Mouse (Mus musculus): Measurements from ENCODE around the gene Ttc7b.
A peak's percentile ranks its signal among the peaks of the same experiment; 100 is the strongest.

Gene Ttc7b

DNA sequence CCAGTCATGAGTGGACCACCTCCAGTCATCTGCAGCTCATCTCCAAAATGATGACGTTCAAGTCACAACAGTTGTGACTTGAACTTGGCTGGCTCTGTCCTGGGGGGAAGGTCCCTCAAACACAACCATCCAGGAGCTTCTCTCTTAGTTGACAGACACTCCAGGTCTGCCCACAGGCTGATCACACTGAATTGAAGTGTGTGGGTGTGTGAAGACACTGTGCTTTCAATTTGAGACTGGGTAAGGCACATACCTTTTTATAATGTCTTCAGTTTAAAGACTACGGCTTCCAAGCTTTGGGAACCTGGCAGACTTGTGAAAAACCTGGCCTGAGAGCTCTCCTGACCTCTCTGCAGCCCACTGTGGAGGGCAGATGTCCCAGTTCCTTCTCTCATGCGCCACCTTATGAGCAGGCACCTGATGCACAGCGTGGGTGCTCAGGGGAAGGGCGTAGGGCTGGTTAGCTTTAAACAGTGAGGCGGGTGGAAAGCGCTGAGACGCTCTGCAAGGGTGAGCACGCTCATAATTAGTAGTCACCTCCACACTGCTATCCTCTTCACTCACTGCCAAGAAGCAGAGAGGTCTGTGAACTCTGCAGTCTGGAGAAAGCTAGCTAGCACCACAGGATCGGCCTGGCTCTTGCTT is 28.5 kb downstream of the Ttc7b start:
- DNase-seq (ENCODE audit: extremely low spot score, low spot score): no peak

- DNase-seq (ENCODE audit: extremely low spot score, low spot score): no peak
Measured at GRCm38 (mm10) chr12:100489799-100490198, 30.8 kb downstream of the Ttc7b start.

GRCm38 (mm10) chr12:100488368-100488767 is 32.3 kb downstream of the Ttc7b start:
- DNase-seq (ENCODE audit: extremely low spot score, low spot score): no peak

- DNase-seq (ENCODE audit: extremely low spot score, low spot score): no peak
Measured at GRCm38 (mm10) chr12:100486232-100486631, 34.4 kb downstream of the Ttc7b start.

- no peak for DNase-seq (ENCODE audit: extremely low spot score, low spot score)
Measured at GRCm38 (mm10) chr12:100483054-100483453, 37.6 kb downstream of the Ttc7b start.

GRCm38 (mm10) chr12:100482255-100482654 is 38.4 kb downstream of the Ttc7b start:
- no peak for DNase-seq (ENCODE audit: extremely low spot score, low spot score)

- DNase-seq (ENCODE audit: extremely low spot score, low spot score): no peak
Measured at GRCm38 (mm10) chr12:100481443-100482026, 39.1 kb downstream of the Ttc7b start.

GRCm38 (mm10) chr12:100480642-100481442 is 39.8 kb downstream of the Ttc7b start:
- no peak for DNase-seq (ENCODE audit: extremely low spot score, low spot score)

- DNase-seq (ENCODE audit: extremely low spot score, low spot score): peak; percentile 74
Measured at GRCm38 (mm10) chr12:100479892-100480621, 40.6 kb downstream of the Ttc7b start.

DNA sequence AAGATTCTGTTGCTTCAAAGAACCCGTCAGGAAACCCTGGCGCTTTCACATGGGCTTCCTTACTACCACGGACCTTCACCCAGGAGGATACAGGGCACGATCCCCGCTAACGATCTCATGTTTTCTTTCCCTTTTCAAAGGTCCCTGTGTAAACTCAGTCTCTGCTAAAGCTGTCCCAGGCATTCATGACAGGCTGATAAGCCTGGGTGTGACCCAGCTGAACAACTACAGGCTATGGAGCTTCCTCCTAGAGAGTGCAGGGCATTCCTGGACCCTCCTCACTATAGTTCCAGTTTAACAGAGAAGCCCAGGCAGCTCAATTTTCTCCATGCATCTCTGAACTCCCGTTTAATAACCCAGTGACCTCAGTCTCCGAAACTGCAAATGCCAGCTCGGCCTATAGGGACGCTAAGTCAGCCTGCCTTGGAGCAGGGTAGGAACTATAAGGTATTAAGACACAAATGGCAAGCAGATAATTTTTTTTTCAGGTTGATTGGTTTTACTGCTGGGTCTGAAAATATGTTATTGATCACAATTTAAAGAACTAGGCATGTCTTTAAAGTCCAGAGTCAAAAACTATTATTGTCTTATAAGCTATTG is 41.3 kb downstream of the Ttc7b start:
- DNase-seq (ENCODE audit: extremely low spot score, low spot score): no peak

DNA sequence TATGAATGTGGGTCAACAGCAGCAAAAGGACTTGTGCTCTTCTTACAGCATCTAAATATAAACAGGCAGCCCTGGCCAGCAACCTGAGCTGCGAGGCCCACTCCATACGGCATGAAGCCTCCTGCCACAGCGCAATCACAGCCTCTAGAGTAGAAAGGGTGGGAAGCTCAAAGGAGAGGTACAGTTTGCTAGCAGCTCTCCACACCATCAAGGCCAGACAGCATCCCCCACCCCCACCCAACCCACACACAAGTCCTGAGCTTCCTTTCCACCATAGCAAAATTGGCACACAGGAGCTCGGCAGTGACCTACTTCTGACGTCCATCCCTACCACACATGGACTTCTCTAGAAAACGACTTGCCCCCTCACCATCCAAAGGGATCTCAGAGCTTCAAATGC is 42.0 kb downstream of the Ttc7b start:
- DNase-seq (ENCODE audit: extremely low spot score, low spot score): no peak

DNA sequence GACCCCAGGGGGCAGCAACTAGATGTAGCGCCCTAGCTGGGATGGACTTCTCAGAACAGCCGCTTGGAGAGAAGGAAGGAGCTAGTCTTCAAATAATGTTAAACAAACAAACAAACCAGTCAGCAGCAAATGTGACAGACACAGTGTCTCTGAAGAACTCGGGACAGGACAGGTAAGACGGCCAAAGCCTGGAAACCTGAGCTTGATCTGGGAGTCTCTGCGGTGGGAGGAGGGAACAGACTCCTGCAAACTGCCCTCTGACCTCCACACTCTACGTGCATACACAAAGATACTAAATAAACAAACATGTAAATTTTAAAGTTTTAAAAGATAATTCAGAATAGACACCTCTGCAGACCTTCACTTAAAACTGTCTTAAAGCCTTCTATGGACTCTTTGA is 42.5 kb downstream of the Ttc7b start:
- DNase-seq (ENCODE audit: extremely low spot score, low spot score): no peak

- DNase-seq (ENCODE audit: extremely low spot score, low spot score): no peak
Measured at GRCm38 (mm10) chr12:100477474-100477873, 43.2 kb downstream of the Ttc7b start.

DNA sequence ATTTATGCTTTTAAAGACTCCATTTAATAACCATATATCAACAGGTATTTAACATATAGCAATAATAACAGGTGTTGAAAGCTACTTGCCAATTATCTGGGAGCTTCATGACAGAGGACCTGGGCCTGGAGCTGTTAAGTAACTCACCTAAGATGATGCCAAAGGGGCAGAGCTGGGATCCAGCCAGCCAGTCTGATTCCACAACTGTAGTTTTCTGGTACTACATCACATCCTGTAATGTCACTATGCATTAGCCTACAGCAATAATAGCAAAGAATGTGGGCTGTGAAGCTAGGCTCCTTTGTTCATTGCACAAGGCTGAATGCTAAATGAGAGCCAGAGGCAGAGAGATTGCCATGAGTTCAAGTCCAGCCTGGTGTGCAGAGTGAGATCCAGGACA is 44.3 kb downstream of the Ttc7b start:
- DNase-seq (ENCODE audit: extremely low spot score, low spot score): no peak

DNA sequence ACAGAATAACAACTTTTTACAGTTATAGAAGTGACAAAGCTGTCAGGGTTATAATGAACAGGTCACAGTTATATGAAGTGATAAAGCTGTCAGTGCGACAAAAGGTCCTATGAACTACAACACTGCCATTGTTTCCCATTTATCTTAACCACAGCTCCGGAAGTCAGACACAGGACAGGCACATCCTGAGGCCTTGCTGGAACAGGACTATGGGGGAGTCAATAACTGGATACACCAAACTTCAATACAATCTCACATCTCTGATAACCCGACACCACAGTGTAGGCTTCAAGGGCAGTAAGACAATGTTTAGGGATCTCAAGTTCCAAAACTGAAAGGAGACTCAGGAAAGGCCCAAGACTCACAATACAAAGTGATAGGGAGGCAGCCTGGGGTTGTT is 45.1 kb downstream of the Ttc7b start:
- no peak for DNase-seq (ENCODE audit: extremely low spot score, low spot score)

- DNase-seq (ENCODE audit: extremely low spot score, low spot score): no peak
Measured at GRCm38 (mm10) chr12:100474661-100475321, 45.8 kb downstream of the Ttc7b start.

DNA sequence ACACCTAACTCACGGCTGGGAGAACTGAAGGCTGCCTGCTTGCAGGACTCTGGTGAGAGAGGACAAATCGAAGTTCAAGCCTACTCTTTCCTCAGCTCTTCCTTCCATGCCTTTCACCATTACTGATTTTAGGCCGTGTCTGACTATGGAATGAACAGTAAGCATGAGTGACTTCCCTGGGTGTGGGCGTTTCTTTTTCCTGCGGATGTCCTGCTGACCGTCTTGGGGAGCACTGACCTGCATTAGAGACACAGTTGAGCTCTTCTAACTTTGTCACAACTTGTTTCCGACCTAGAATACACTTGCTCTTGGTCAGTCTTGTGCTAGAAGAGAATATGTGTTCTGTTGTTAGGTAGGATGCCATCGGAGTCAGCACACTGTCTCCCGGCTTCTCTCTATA is 50.3 kb downstream of the Ttc7b start:
- DNase-seq (ENCODE audit: extremely low spot score, low spot score): no peak

DNA sequence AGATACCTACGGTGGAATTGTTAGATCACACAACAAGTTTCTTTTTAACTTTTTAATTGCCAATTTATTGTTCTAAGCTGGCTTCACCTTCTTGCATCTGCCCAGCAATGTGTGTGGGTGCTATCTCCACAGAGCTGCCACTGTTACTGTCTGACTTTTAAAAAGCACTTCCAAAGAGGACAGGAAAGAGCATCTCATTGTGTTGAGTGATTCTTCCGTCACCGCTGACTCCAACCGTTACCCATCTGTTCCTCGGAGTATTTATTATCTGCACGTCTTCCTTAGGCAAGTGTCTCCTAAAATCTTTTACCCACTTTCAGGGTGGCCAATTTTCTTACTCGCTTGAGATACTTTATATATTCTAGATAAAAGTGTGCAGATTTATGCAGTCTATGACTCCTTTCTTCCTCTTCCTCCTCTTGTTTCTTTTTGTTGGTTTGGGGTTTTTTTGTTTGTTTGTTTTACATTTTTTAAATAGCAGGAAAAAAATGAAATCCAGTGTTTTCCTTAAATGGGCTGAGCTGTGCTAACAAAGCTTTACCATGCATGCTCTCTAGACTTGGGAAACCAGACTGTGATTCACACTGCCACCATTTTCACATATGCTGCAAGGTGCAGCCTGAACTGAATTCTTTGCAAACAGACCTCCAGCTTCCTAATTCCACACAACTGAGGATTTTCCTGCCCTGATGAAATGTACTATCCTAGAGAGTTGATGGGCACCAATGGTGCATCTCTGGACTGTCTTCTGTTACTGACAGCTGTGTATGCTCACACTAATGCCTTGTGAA is 50.9 kb downstream of the Ttc7b start:
- DNase-seq (ENCODE audit: extremely low spot score, low spot score): no peak

DNA sequence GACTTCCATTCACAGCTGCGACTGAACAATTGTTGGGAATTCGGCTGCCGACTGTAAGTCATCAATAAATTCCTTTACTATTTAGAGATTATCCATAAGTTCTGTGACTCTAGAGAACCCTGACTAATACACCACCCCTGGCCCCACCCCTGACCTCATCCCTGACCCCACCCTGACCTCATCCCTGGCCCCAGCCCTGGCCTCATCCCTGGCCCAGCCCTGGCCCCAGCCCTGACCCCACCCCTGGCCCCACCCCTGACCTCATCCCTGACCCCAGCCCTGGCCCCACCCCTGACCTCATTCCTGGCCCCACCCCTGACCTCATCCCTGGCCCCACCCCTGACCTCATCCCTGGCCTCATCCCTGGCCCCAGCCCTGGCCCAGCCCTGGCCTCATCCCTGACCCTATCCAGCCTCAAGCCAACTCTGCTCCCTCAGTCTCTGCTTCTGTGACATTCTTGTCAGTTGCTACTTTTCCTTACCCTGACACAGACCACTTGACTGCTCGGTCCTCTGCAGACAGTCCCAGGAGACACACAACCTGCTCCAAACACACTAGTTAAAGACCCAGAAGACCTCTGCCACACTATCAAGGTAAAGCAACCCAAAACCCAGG is 55.4 kb downstream of the Ttc7b start:
- DNase-seq (ENCODE audit: extremely low spot score, low spot score): no peak

GRCm38 (mm10) chr12:100457701-100458100 is 62.9 kb downstream of the Ttc7b start:
- DNase-seq (ENCODE audit: extremely low spot score, low spot score): no peak

Data from neural tube, embryonic 10.5 days (tissue).